Mouse (Mus musculus): Measurements from ENCODE around the gene Plekhg4. TPM values are rescaled to one million over a fixed set of nuclear protein-coding genes. Genes with fewer than 3 reads are reported as not detected.

Plekhg4 gene
- polyA plus RNA-seq (2014; fragmentation: Illumina TruSeq; extraction: RNeasy Lipid Tissue Mini Kit (QIAGEN cat#74804); ENCODE audit: low read depth, low replicate concordance) = not detected

DNA sequence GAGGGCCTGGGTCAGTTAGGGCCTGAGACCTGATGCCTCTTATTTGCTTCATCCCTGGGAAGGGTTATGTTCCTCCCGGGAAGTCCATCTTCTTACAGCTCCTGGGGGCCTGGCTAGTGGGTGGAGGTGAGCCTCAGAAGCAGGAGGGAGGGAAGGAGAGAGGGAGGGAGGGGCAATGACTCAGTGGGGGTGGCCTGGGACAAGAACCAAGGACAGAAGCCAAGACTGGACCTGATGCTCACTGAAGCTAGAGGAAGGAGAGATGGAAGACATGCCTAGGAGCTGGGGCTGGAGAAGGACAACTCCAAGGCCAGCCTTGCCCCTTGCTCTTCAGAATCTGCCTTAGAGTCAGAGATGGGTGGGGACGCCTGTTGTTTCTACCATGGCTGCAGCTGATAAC lies at the start of gene Plekhg4:
TSS of gene Plekhg4 (plus strand) at position 243 of the 400 bp plus-strand sequence.

DNA sequence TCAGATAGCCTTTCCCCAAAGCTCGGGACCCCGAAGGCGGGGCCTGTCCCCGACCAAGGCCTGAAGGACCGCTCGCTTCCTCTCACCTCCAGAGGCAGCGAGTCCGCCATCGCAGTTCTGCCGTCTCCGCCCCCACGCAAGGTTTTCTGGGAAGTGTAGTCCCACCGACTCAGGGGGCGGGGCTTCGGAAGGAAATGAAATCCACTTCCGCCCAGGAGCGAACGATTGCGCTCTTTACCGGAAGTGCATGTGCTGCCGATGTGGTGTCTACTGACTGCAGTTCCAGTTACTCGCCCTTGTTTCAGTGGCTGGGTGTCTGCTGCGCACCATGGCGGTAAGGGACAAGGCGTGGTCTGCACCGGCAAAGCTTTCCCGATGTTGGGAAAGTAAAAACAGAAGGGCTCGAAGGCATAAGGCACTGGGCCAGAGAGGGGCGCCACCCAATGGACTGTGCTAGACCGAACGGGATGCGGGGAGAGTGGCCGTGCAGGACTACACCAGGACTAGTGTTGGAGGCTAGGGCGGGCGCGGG lies 46.9 kb upstream of the Plekhg4 start, which contains the start of the genes Lrrc29 and Tmem208:
TSS of gene Lrrc29 (minus strand) at position 138 of the 532 bp plus-strand sequence.
TSS of gene Tmem208 (plus strand) at position 214 of the 532 bp plus-strand sequence.

DNA sequence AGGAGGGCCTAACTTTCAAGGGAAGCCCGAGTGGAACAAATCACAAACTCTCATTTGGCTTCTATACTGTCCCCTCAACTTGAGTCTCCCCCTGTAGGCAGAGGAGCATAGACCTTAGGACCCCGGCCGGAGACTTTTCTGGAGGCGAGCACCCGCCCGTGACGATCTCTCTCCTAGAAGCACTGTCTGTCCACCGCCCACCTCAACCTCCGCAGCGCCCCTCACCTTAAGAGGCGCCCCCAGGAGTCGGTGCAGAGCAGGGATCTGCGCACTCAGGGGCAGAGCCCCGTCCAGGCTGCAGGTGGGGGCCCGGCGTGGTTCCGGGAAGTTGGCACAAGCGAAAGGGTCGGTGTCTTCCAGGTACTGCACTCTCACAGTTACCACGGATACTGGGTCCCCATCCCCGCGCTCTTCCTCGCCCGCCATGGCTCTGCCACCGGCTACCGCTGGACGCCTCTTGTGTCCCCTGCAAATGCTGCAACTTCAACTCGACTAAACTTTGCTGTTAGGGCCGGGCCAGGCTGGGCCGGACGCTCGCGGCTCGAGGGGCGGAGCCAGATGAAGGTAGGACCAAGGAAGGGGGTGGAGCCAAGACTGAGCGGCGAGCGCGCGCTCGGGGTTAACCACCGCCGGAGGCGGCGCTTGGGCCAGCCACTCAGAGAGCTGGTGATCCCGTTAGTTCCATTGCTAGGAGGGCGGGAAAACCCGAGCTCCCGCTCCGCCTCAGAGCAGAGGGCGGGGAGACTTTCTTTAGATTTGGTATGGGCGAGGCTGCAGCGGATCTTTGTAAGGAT lies 25.4 kb upstream of the Plekhg4 start, which contains the start of gene Fhod1:
TSS of gene Fhod1 (minus strand) at position 526 of the 794 bp plus-strand sequence.

DNA sequence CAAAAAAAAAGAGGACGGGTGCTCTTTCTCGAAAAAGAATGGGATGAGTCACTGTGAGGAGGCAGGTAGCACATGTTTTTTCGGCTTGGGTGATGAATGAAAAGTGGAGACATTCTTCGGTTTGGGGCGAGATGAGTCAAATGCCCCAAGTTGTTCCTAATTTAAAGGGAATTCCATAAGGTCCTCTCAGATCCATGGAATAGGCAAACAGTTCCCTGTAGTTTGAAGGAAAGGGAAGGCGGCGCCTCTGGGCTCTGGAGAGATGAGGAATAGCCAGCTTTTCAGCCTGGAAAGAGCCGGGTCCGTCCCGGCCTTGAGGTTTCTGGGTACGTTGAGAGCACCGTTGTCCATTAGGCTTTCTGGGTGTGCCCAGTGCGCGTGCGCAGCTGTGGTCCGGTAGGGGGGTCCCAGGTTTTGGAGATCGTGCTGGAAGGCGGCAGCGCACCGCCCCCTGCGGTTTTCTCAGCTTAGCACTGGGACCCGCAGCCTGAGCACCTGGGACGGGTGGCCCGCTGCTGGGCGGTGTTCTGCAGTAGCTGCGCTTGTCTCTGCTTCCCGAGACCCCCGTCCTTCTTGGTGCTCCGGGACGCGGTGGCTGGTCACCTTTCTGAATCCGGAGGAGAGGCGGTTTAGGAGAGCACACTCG lies 24.5 kb upstream of the Plekhg4 start, which contains the start of gene Slc9a5:
TSS of gene Slc9a5 (plus strand) at position 394 of the 646 bp plus-strand sequence.

DNA sequence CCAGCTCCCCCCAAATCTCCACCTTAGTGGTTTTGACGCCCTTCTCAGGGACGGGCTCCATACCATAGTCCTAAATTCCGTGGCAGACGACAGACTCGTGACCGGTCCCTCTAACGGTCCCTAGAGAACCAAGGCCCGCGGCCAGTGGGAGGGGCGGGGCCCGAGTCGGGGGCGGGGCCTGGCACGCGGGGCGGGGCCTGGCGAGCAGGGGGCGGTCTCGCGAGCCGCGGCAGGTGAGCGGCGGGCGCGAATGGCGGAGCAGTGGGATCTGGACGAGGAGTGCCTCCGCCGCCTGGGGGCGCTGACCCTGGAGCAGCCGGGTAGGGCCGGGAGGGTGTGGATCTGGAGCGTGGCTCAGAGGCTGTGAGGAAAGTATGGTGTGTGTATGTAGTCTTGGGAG lies 40.3 kb downstream of the Plekhg4 start, which contains the start of the genes Kctd19 and Lrrc36:
TSS of gene Kctd19 (minus strand) at position 112 of the 400 bp plus-strand sequence.
TSS of gene Lrrc36 (plus strand) at position 181 of the 400 bp plus-strand sequence.

Other genes starting within 250 kb of the Plekhg4 start
- gene Ces4a, start 241.5 kb upstream of the Plekhg4 start, polyA plus RNA-seq (2014; fragmentation: Illumina TruSeq; extraction: RNeasy Lipid Tissue Mini Kit (QIAGEN cat#74804); ENCODE audit: low read depth, low replicate concordance) = not detected
- 305 TPM for gene Cbfb, start 202.6 kb upstream of the Plekhg4 start, polyA plus RNA-seq (2014; fragmentation: Illumina TruSeq; extraction: RNeasy Lipid Tissue Mini Kit (QIAGEN cat#74804); ENCODE audit: low read depth, low replicate concordance)
- 70.0 TPM for gene D230025D16Rik, start 148.1 kb upstream of the Plekhg4 start, polyA plus RNA-seq (2014; fragmentation: Illumina TruSeq; extraction: RNeasy Lipid Tissue Mini Kit (QIAGEN cat#74804); ENCODE audit: low read depth, low replicate concordance)
- gene B3gnt9, start 118.1 kb upstream of the Plekhg4 start, polyA plus RNA-seq (2014; fragmentation: Illumina TruSeq; extraction: RNeasy Lipid Tissue Mini Kit (QIAGEN cat#74804); ENCODE audit: low read depth, low replicate concordance) = 1.6 TPM
- 1.2 TPM for gene Tradd, start 108.7 kb upstream of the Plekhg4 start, polyA plus RNA-seq (2014; fragmentation: Illumina TruSeq; extraction: RNeasy Lipid Tissue Mini Kit (QIAGEN cat#74804); ENCODE audit: low read depth, low replicate concordance)
- not detected for gene Fbxl8, start 108.6 kb upstream of the Plekhg4 start, polyA plus RNA-seq (2014; fragmentation: Illumina TruSeq; extraction: RNeasy Lipid Tissue Mini Kit (QIAGEN cat#74804); ENCODE audit: low read depth, low replicate concordance)
- gene Hsf4, start 103.5 kb upstream of the Plekhg4 start, polyA plus RNA-seq (2014; fragmentation: Illumina TruSeq; extraction: RNeasy Lipid Tissue Mini Kit (QIAGEN cat#74804); ENCODE audit: low read depth, low replicate concordance) = not detected
- 1.4 TPM for gene Nol3, start 97.1 kb upstream of the Plekhg4 start, polyA plus RNA-seq (2014; fragmentation: Illumina TruSeq; extraction: RNeasy Lipid Tissue Mini Kit (QIAGEN cat#74804); ENCODE audit: low read depth, low replicate concordance)
- 0.70 TPM for gene 4931428F04Rik, start 83.4 kb upstream of the Plekhg4 start, polyA plus RNA-seq (2014; fragmentation: Illumina TruSeq; extraction: RNeasy Lipid Tissue Mini Kit (QIAGEN cat#74804); ENCODE audit: low read depth, low replicate concordance)
- not detected for gene Exoc3l, start 77.2 kb upstream of the Plekhg4 start, polyA plus RNA-seq (2014; fragmentation: Illumina TruSeq; extraction: RNeasy Lipid Tissue Mini Kit (QIAGEN cat#74804); ENCODE audit: low read depth, low replicate concordance)
- 5.1 TPM for gene E2f4, start 75.6 kb upstream of the Plekhg4 start, polyA plus RNA-seq (2014; fragmentation: Illumina TruSeq; extraction: RNeasy Lipid Tissue Mini Kit (QIAGEN cat#74804); ENCODE audit: low read depth, low replicate concordance)
- 1.0 TPM for gene Elmo3, start 67.7 kb upstream of the Plekhg4 start, polyA plus RNA-seq (2014; fragmentation: Illumina TruSeq; extraction: RNeasy Lipid Tissue Mini Kit (QIAGEN cat#74804); ENCODE audit: low read depth, low replicate concordance)
- gene Lrrc29, start 47.0 kb upstream of the Plekhg4 start, polyA plus RNA-seq (2014; fragmentation: Illumina TruSeq; extraction: RNeasy Lipid Tissue Mini Kit (QIAGEN cat#74804); ENCODE audit: low read depth, low replicate concordance) = not detected
- gene Tmem208, start 46.9 kb upstream of the Plekhg4 start, polyA plus RNA-seq (2014; fragmentation: Illumina TruSeq; extraction: RNeasy Lipid Tissue Mini Kit (QIAGEN cat#74804); ENCODE audit: low read depth, low replicate concordance) = 5.9 TPM
- gene Fhod1, start 25.3 kb upstream of the Plekhg4 start, polyA plus RNA-seq (2014; fragmentation: Illumina TruSeq; extraction: RNeasy Lipid Tissue Mini Kit (QIAGEN cat#74804); ENCODE audit: low read depth, low replicate concordance) = 0.64 TPM
- not detected for gene Slc9a5, start 24.4 kb upstream of the Plekhg4 start, polyA plus RNA-seq (2014; fragmentation: Illumina TruSeq; extraction: RNeasy Lipid Tissue Mini Kit (QIAGEN cat#74804); ENCODE audit: low read depth, low replicate concordance)
- gene Kctd19, start 40.2 kb downstream of the Plekhg4 start, polyA plus RNA-seq (2014; fragmentation: Illumina TruSeq; extraction: RNeasy Lipid Tissue Mini Kit (QIAGEN cat#74804); ENCODE audit: low read depth, low replicate concordance) = not detected
- gene Lrrc36, start 40.3 kb downstream of the Plekhg4 start, polyA plus RNA-seq (2014; fragmentation: Illumina TruSeq; extraction: RNeasy Lipid Tissue Mini Kit (QIAGEN cat#74804); ENCODE audit: low read depth, low replicate concordance) = 1.2 TPM
- gene Tppp3, start 98.3 kb downstream of the Plekhg4 start, polyA plus RNA-seq (2014; fragmentation: Illumina TruSeq; extraction: RNeasy Lipid Tissue Mini Kit (QIAGEN cat#74804); ENCODE audit: low read depth, low replicate concordance) = not detected
- 1.7 TPM for gene Zdhhc1, start 123.6 kb downstream of the Plekhg4 start, polyA plus RNA-seq (2014; fragmentation: Illumina TruSeq; extraction: RNeasy Lipid Tissue Mini Kit (QIAGEN cat#74804); ENCODE audit: low read depth, low replicate concordance)
- not detected for gene Hsd11b2, start 145.5 kb downstream of the Plekhg4 start, polyA plus RNA-seq (2014; fragmentation: Illumina TruSeq; extraction: RNeasy Lipid Tissue Mini Kit (QIAGEN cat#74804); ENCODE audit: low read depth, low replicate concordance)
- gene Atp6v0d1, start 192.8 kb downstream of the Plekhg4 start, polyA plus RNA-seq (2014; fragmentation: Illumina TruSeq; extraction: RNeasy Lipid Tissue Mini Kit (QIAGEN cat#74804); ENCODE audit: low read depth, low replicate concordance) = 22.7 TPM
- gene Ripor1, start 232.0 kb downstream of the Plekhg4 start, polyA plus RNA-seq (2014; fragmentation: Illumina TruSeq; extraction: RNeasy Lipid Tissue Mini Kit (QIAGEN cat#74804); ENCODE audit: low read depth, low replicate concordance) = 1.2 TPM

All from adrenal gland, adult 10 weeks (tissue).